Mouse (Mus musculus): ENCODE measurements around the gene Ogfrl1.
"Not testable (repeated sequence)": the region's sequence is repeated elsewhere in the genome, so short reads cannot be mapped to it uniquely, and the experiment has no call there.

The Ogfrl1 gene

GRCm38 (mm10) chr1:23402401-23402800 lies 4.8 kb upstream of the Ogfrl1 start:
- H3K4me1 ChIP-seq (replicated peaks; ENCODE audit: low read depth, low read length) = no peaks in the 10 kb centered on the region
- H3K36me3 ChIP-seq (ENCODE audit: insufficient read depth, low read length) = no peaks in the 10 kb centered on the region
- H3K4me3 ChIP-seq (replicated peaks; ENCODE audit: low read length) = no peak overlapping the region
- no peaks in the 10 kb centered on the region for H3K27me3 ChIP-seq (ENCODE audit: insufficient read depth, low read length)
- TF ChIP-seq NANOG (IDR thresholded peaks at IDR 0.05; ENCODE audit: borderline replicate concordance, low read length) = no peak
- TF ChIP-seq POU5F1 (IDR thresholded peaks at IDR 0.05; ENCODE audit: borderline replicate concordance, low read length) = no peak
- no peak for TF ChIP-seq CTCF (conservative IDR thresholded peaks at IDR 0.05; ENCODE audit: low read length)
- H3K9me3 ChIP-seq (ENCODE audit: low read length) = no peaks in the 10 kb centered on the region

- H3K27me3 ChIP-seq (ENCODE audit: insufficient read depth, low read length) = no peaks in the 10 kb centered on the region
- TF ChIP-seq CTCF (conservative IDR thresholded peaks at IDR 0.05; ENCODE audit: low read length) (no peak), NANOG (IDR thresholded peaks at IDR 0.05; ENCODE audit: borderline replicate concordance, low read length) (no peak), POU5F1 (IDR thresholded peaks at IDR 0.05; ENCODE audit: borderline replicate concordance, low read length) (no peak)
- no peaks in the 10 kb centered on the region for H3K9me3 ChIP-seq (ENCODE audit: low read length)
- no peaks in the 10 kb centered on the region for H3K4me1 ChIP-seq (replicated peaks; ENCODE audit: low read depth, low read length)
- H3K4me3 ChIP-seq (replicated peaks; ENCODE audit: low read length) = no peak overlapping the region
- no peaks in the 10 kb centered on the region for H3K36me3 ChIP-seq (ENCODE audit: insufficient read depth, low read length)
Measured at GRCm38 (mm10) chr1:23399552-23399951, 2.0 kb upstream of the Ogfrl1 start.

DNA sequence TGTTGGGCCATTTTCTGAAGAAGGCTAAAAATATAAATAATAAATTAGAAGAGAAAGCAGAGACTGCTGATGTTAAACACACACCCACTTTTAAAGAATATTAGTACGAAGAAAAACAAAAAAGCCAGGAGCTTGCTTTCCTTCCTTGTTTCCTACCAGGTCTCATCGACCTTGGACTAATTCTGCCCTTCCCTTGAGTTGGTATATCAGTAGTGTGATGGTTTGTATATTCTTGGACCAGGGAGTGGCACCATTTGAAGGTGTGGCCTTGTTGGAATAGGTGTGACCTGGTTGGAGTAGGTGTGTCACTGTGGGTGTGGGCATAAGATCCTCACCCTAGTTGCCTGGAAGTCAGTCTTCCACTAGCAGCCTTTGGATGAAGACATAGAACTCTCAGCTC lies 3.2 kb downstream of the Ogfrl1 start:
- not testable (repeated sequence) for H3K9me3 ChIP-seq (ENCODE audit: low read length)

DNA sequence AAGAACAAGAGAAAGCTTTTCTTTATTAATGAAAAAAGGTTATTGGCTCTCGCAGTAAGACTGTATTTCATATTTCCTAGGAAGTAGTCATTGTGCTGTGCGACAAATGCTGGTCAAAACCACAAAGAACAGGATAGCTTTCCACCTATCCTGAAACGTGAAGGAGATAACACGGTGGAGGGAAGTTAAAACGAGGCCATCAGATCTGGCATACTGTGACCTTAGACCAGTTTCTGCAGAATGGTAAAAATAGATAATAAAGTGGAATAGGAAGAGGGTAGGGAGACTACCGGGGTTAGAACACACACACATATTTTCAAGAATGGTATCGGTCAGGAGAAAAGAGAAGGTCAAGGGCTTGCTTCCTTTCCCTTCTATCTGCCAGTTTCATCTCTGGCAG lies 5.8 kb downstream of the Ogfrl1 start:
- Histone ChIP-seq H3K27me3 (ENCODE audit: insufficient read depth, low read length) (no peaks in the 10 kb centered on the region), H3K9me3 (ENCODE audit: low read length) (no peaks in the 10 kb centered on the region), H3K36me3 (ENCODE audit: insufficient read depth, low read length) (no peaks in the 10 kb centered on the region), H3K4me3 (replicated peaks; ENCODE audit: low read length) (no peak overlapping the region), H3K4me1 (replicated peaks; ENCODE audit: low read depth, low read length) (no peaks in the 10 kb centered on the region)
- TF ChIP-seq POU5F1 (IDR thresholded peaks at IDR 0.05; ENCODE audit: borderline replicate concordance, low read length) (no peak), CTCF (conservative IDR thresholded peaks at IDR 0.05; ENCODE audit: low read length) (no peak), NANOG (IDR thresholded peaks at IDR 0.05; ENCODE audit: borderline replicate concordance, low read length) (no peak)

More for the DNA sequence above, 3.2 kb downstream of the Ogfrl1 start:
- not testable (repeated sequence) for H3K36me3 ChIP-seq (ENCODE audit: insufficient read depth, low read length); H3K4me1 ChIP-seq (replicated peaks; ENCODE audit: low read depth, low read length); H3K4me3 ChIP-seq (replicated peaks; ENCODE audit: low read length); H3K27me3 ChIP-seq (ENCODE audit: insufficient read depth, low read length)

DNA sequence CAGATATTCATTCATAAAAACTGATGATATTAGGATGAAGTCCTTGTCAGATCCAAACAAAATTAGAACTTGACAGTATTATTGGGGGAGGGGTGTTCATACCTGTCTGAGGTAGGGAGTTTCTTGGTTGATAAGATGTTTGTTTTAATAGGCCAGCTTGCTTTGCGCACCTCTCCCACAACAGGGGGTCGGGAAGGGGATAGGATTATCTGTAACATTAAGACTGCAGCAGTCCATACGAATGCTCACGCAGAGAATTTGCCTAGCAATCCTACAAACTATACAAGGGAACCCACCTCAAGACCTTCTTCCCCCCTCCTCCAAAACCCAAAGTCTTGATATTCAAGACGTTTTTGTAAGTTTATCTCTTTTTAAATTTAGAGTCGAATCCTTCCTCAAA lies 13.2 kb downstream of the Ogfrl1 start:
- no peak overlapping the region for H3K4me3 ChIP-seq (replicated peaks; ENCODE audit: low read length)
- TF ChIP-seq POU5F1 (IDR thresholded peaks at IDR 0.05; ENCODE audit: borderline replicate concordance, low read length) = no peak

GRCm38 (mm10) chr1:23382806-23383653 lies 14.5 kb downstream of the Ogfrl1 start:
- 0 out of 2 replicates have a peak, but pooled peaks cover 2% of the 10 kb centered on the region for H3K27me3 ChIP-seq (ENCODE audit: insufficient read depth, low read length)

More for the DNA sequence above, 13.2 kb downstream of the Ogfrl1 start:
- peaks cover 38% of the 10 kb centered on the region for H3K4me1 ChIP-seq (replicated peaks; ENCODE audit: low read depth, low read length)
- H3K9me3 ChIP-seq (ENCODE audit: low read length) = no peaks in the 10 kb centered on the region
- H3K27me3 ChIP-seq (ENCODE audit: insufficient read depth, low read length) = 0 out of 2 replicates have a peak, but pooled peaks cover 2% of the 10 kb centered on the region
- peaks cover 4% of the 10 kb centered on the region; the same call in 1 of the 2 replicates for H3K36me3 ChIP-seq (ENCODE audit: insufficient read depth, low read length)

GRCm38 (mm10) chr1:23382461-23382805 lies 15.1 kb downstream of the Ogfrl1 start:
- peaks cover 10% of the 10 kb centered on the region for H3K36me3 ChIP-seq (ENCODE audit: insufficient read depth, low read length)
- TF ChIP-seq CTCF (conservative IDR thresholded peaks at IDR 0.05; ENCODE audit: low read length) = no peak
- no peak for TF ChIP-seq NANOG (IDR thresholded peaks at IDR 0.05; ENCODE audit: borderline replicate concordance, low read length)
- no peak for TF ChIP-seq POU5F1 (IDR thresholded peaks at IDR 0.05; ENCODE audit: borderline replicate concordance, low read length)
- H3K27me3 ChIP-seq (ENCODE audit: insufficient read depth, low read length) = 0 out of 2 replicates have a peak, but pooled peaks cover 2% of the 10 kb centered on the region
- H3K9me3 ChIP-seq (ENCODE audit: low read length) = no peaks in the 10 kb centered on the region
- peaks cover 42% of the 10 kb centered on the region for H3K4me1 ChIP-seq (replicated peaks; ENCODE audit: low read depth, low read length)
- H3K4me3 ChIP-seq (replicated peaks; ENCODE audit: low read length) = peak overlapping the region; percentile 89

More at GRCm38 (mm10) chr1:23382806-23383653, 14.5 kb downstream of the Ogfrl1 start:
- Histone ChIP-seq H3K9me3 (ENCODE audit: low read length) (no peaks in the 10 kb centered on the region), H3K4me3 (replicated peaks; ENCODE audit: low read length) (peak overlapping the region; percentile 89), H3K36me3 (ENCODE audit: insufficient read depth, low read length) (peaks cover 7% of the 10 kb centered on the region; the same call in 1 of the 2 replicates), H3K4me1 (replicated peaks; ENCODE audit: low read depth, low read length) (peaks cover 42% of the 10 kb centered on the region)
- TF ChIP-seq CTCF (conservative IDR thresholded peaks at IDR 0.05; ENCODE audit: low read length) (no peak), POU5F1 (IDR thresholded peaks at IDR 0.05; ENCODE audit: borderline replicate concordance, low read length) (no peak), NANOG (IDR thresholded peaks at IDR 0.05; ENCODE audit: borderline replicate concordance, low read length) (no peak)

DNA sequence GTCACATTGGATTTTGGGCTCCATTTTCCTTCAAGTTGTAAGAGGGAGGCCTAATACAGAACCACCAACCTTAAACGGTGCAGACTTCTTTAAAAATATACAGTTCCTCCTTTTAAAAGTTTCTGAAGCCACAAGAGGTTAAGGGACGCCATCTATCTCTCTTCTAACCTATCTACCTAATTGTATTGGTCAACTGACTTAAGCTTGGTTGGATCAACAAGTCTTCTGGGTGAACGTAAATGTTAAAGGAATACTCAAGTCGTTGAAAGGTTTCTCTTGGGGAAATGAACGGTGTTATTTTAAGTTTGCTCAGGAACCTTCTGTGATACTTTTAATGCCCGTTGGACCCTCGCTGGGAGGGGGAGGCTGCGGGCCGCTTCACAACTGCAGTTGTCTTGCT lies 15.5 kb downstream of the Ogfrl1 start:
- peaks cover 13% of the 10 kb centered on the region for H3K36me3 ChIP-seq (ENCODE audit: insufficient read depth, low read length)
- peaks cover 42% of the 10 kb centered on the region for H3K4me1 ChIP-seq (replicated peaks; ENCODE audit: low read depth, low read length)
- H3K4me3 ChIP-seq (replicated peaks; ENCODE audit: low read length) = peak overlapping the region; percentile 89
- no peaks in the 10 kb centered on the region for H3K9me3 ChIP-seq (ENCODE audit: low read length)
- 0 out of 2 replicates have a peak, but pooled peaks cover 2% of the 10 kb centered on the region for H3K27me3 ChIP-seq (ENCODE audit: insufficient read depth, low read length)
- TF ChIP-seq NANOG (IDR thresholded peaks at IDR 0.05; ENCODE audit: borderline replicate concordance, low read length) = no peak
- no peak for TF ChIP-seq POU5F1 (IDR thresholded peaks at IDR 0.05; ENCODE audit: borderline replicate concordance, low read length)
- no peak for TF ChIP-seq CTCF (conservative IDR thresholded peaks at IDR 0.05; ENCODE audit: low read length)
